Mouse (Mus musculus): ENCODE measurements around the gene Lypd6b. TPM values are rescaled to one million over a fixed set of nuclear protein-coding genes. Genes with fewer than 3 reads are reported as not detected.
A peak's percentile ranks its signal among the peaks of the same experiment; 100 is the strongest.

The Lypd6b gene
- polyA plus RNA-seq (2014; fragmentation: Nextera tagmentation; extraction: Ambion mirVana), result 0.92 and 2.4 TPM in 2 replicates

DNA sequence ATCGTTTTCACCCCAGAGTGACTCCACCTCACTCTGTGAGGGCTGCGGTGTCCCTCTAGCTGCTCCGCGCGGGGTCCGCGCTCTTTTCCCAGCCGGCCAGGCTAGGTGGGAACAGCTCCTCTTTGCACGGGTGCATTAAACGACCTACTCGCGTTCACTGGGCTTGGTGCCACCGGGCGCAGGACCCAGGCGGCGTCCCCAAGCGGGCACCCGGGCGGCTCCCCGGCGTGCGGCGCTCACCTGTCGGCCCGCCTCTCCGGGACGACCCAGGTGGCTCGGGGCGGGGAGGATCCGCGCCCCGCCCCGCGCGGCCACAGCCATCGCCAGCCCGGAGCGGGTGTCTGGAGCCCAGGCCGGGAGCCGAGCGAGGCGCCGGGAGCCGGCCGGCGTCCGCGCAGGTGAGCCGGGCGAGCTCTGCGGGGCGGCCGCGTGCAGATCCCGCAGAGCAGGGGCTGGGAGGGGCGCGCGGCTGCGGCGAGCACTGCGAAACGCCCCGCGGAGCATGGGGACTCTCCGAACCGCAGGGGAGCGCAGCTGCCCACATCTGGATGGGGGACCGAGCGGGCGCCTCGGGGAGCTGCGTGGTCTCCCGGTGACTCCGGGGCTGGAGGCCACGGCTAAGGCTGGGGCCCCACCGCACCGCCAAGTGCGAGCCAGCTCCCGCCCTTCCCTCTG, at the start of gene Lypd6b:
Lypd6b (plus strand) TSS at position 313 of the 675 bp plus-strand sequence.
- Histone ChIP-seq H3K27me3 (ENCODE audit: control insufficient read depth, insufficient read depth, low read length) (peaks cover 31% of the 10 kb centered on the region), H3K9me3 (ENCODE audit: control insufficient read depth, low read length) (no peaks in the 10 kb centered on the region), H3K4me3 (ENCODE audit: low read depth, low read length) (peak within 1 kb of the TSS; percentile 60), H3K4me2 (ENCODE audit: low read depth, low read length, severe bottlenecking) (peak within 1 kb of the TSS; percentile 100), H3K4me1 (replicated peaks; ENCODE audit: control insufficient read depth, insufficient read depth, low read length) (no peaks in the 10 kb centered on the region), H3K27ac (ENCODE audit: low read depth, low read length) (no peak within 1 kb of the TSS), H3K36me3 (ENCODE audit: control insufficient read depth, insufficient read depth, low read length) (no peaks in the 10 kb centered on the region), H3K9ac (ENCODE audit: low read length) (peak within 1 kb of the TSS; percentile 67)
- 0% methylated on average over 71 of the region's 79 CpGs for WGBS
- DNase-seq (ENCODE audit: low spot score) (peak; percentile 71), ATAC-seq (replicated peaks; ENCODE audit: low FRiP score) (peak; percentile 57)

- 96% methylated on average over 5 of the region's 5 CpGs for WGBS
- DNase-seq (ENCODE audit: low spot score), result no peak
- H3K27me3 ChIP-seq (ENCODE audit: control insufficient read depth, insufficient read depth, low read length), result no peaks in the 10 kb centered on the region
These were observed 48.4 kb upstream of the Lypd6b start for GRCm38 (mm10) chr2:49739046-49739445.

GRCm38 (mm10) chr2:49741026-49741425, 46.5 kb upstream of the Lypd6b start:
- Histone ChIP-seq H3K36me3 (ENCODE audit: control insufficient read depth, insufficient read depth, low read length) (no peaks in the 10 kb centered on the region; the same call in 1 of the 2 replicates), H3K27me3 (ENCODE audit: control insufficient read depth, insufficient read depth, low read length) (no peaks in the 10 kb centered on the region), H3K9ac (ENCODE audit: low read length) (no peak overlapping the region), H3K27ac (ENCODE audit: low read depth, low read length) (no peak overlapping the region), H3K4me3 (ENCODE audit: low read depth, low read length) (no peak overlapping the region), H3K4me2 (ENCODE audit: low read depth, low read length, severe bottlenecking) (no peak overlapping the region), H3K9me3 (ENCODE audit: control insufficient read depth, low read length) (no peaks in the 10 kb centered on the region), H3K4me1 (replicated peaks; ENCODE audit: control insufficient read depth, insufficient read depth, low read length) (no peaks in the 10 kb centered on the region)
- DNase-seq (ENCODE audit: low spot score) (no peak), ATAC-seq (replicated peaks; ENCODE audit: low FRiP score) (no peak)
- 82% methylated on average over 6 of the region's 6 CpGs for WGBS

More at GRCm38 (mm10) chr2:49739046-49739445, 48.4 kb upstream of the Lypd6b start:
- ATAC-seq (replicated peaks; ENCODE audit: low FRiP score), result no peak
- no peaks in the 10 kb centered on the region for H3K4me1 ChIP-seq (replicated peaks; ENCODE audit: control insufficient read depth, insufficient read depth, low read length)
- H3K27ac ChIP-seq (ENCODE audit: low read depth, low read length), result no peak overlapping the region
- no peak overlapping the region for H3K4me3 ChIP-seq (ENCODE audit: low read depth, low read length)
- H3K36me3 ChIP-seq (ENCODE audit: control insufficient read depth, insufficient read depth, low read length), result no peaks in the 10 kb centered on the region; the same call in 1 of the 2 replicates
- no peaks in the 10 kb centered on the region for H3K9me3 ChIP-seq (ENCODE audit: control insufficient read depth, low read length)
- no peak overlapping the region for H3K4me2 ChIP-seq (ENCODE audit: low read depth, low read length, severe bottlenecking)
- no peak overlapping the region for H3K9ac ChIP-seq (ENCODE audit: low read length)

DNA sequence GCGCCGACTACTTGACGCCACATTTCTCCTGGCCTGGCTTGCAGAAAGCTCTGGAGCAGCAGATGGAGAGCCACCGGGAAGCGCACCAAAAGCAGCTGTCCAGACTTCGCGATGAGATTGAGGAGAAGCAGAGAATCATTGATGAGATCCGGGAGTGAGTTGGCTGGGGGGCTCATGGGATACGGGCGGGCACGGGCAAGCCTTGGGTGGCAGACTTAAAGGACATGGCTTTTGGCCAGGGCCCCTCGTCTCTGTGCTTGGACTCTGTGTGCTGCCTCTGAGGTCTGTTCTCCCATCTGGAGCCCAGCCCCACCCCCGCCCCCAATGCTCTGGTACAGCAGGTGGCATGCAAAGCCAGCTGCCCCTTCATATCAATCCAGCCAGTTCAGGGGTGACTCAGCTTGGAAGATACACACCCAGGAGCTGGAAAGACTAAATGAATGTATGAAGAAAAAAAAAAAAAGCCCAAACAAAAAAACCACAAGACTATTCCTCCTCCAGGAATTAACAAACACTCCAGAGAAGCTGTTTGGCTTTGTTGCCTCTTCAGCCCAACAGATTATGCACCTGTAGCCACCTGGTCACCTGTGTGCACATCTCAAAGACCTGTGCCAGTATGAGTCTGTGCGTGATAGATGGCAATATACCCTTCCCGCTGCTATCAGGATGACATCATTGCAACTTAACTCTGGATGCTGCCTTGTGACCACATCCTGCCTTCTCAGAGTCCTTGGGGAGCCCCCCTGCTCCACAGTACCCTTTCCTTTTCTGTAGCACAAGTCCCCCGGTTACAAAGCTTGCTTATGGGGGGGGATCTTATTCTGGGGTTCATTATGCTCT, 45.4 kb upstream of the Lypd6b start:
- no peak for DNase-seq (ENCODE audit: low spot score)
- Histone ChIP-seq H3K4me2 (ENCODE audit: low read depth, low read length, severe bottlenecking) (no peak overlapping the region), H3K9me3 (ENCODE audit: control insufficient read depth, low read length) (no peaks in the 10 kb centered on the region), H3K27ac (ENCODE audit: low read depth, low read length) (no peak overlapping the region), H3K9ac (ENCODE audit: low read length) (no peak overlapping the region), H3K4me3 (ENCODE audit: low read depth, low read length) (no peak overlapping the region), H3K4me1 (replicated peaks; ENCODE audit: control insufficient read depth, insufficient read depth, low read length) (no peaks in the 10 kb centered on the region), H3K27me3 (ENCODE audit: control insufficient read depth, insufficient read depth, low read length) (no peaks in the 10 kb centered on the region), H3K36me3 (ENCODE audit: control insufficient read depth, insufficient read depth, low read length) (peaks cover 2% of the 10 kb centered on the region; the same call in 1 of the 2 replicates)
- WGBS, result 83% methylated on average over 16 of the region's 16 CpGs
- no peak for ATAC-seq (replicated peaks; ENCODE audit: low FRiP score)

DNA sequence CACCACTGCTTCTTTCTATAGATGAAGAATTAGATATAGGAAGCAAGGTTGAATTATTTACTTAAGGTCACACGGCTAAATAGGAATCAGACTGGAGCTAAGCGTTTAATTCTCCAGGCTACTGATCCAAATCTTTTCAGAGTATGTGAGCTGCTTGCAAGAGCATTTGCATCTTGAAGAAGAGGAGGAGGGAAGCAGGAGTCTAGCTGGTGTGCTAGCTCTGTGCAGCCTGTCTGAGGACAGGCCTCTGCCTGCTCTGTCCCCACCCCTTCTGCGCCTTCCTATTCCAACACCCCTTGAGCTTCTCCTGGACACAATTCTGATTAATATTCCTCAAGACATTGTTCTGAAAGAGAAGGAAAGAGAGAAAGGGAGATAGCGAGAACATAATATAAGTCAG, 44.6 kb upstream of the Lypd6b start:
- no peak overlapping the region for H3K4me3 ChIP-seq (ENCODE audit: low read depth, low read length)
- DNase-seq (ENCODE audit: low spot score) (no peak), ATAC-seq (replicated peaks; ENCODE audit: low FRiP score) (no peak)
- WGBS, result 91% methylated on average over 4 of the region's 4 CpGs
- no peaks in the 10 kb centered on the region for H3K4me1 ChIP-seq (replicated peaks; ENCODE audit: control insufficient read depth, insufficient read depth, low read length)
- H3K36me3 ChIP-seq (ENCODE audit: control insufficient read depth, insufficient read depth, low read length), result peaks cover 2% of the 10 kb centered on the region; the same call in 1 of the 2 replicates
- H3K9ac ChIP-seq (ENCODE audit: low read length), result no peak overlapping the region
- no peak overlapping the region for H3K4me2 ChIP-seq (ENCODE audit: low read depth, low read length, severe bottlenecking)
- no peaks in the 10 kb centered on the region for H3K9me3 ChIP-seq (ENCODE audit: control insufficient read depth, low read length)
- H3K27ac ChIP-seq (ENCODE audit: low read depth, low read length), result no peak overlapping the region
- H3K27me3 ChIP-seq (ENCODE audit: control insufficient read depth, insufficient read depth, low read length), result no peaks in the 10 kb centered on the region

- H3K9ac ChIP-seq (ENCODE audit: low read length), result no peak overlapping the region
- H3K9me3 ChIP-seq (ENCODE audit: control insufficient read depth, low read length), result no peaks in the 10 kb centered on the region
- 70% methylated on average over 6 of the region's 6 CpGs for WGBS
- DNase-seq (ENCODE audit: low spot score) (no peak), ATAC-seq (replicated peaks; ENCODE audit: low FRiP score) (no peak)
- peaks cover 2% of the 10 kb centered on the region; the same call in 1 of the 2 replicates for H3K36me3 ChIP-seq (ENCODE audit: control insufficient read depth, insufficient read depth, low read length)
- H3K27me3 ChIP-seq (ENCODE audit: control insufficient read depth, insufficient read depth, low read length), result no peaks in the 10 kb centered on the region
- no peak overlapping the region for H3K27ac ChIP-seq (ENCODE audit: low read depth, low read length)
- no peaks in the 10 kb centered on the region for H3K4me1 ChIP-seq (replicated peaks; ENCODE audit: control insufficient read depth, insufficient read depth, low read length)
- no peak overlapping the region for H3K4me2 ChIP-seq (ENCODE audit: low read depth, low read length, severe bottlenecking)
- H3K4me3 ChIP-seq (ENCODE audit: low read depth, low read length), result no peak overlapping the region
These were observed 43.7 kb upstream of the Lypd6b start for GRCm38 (mm10) chr2:49743775-49744174.

DNA sequence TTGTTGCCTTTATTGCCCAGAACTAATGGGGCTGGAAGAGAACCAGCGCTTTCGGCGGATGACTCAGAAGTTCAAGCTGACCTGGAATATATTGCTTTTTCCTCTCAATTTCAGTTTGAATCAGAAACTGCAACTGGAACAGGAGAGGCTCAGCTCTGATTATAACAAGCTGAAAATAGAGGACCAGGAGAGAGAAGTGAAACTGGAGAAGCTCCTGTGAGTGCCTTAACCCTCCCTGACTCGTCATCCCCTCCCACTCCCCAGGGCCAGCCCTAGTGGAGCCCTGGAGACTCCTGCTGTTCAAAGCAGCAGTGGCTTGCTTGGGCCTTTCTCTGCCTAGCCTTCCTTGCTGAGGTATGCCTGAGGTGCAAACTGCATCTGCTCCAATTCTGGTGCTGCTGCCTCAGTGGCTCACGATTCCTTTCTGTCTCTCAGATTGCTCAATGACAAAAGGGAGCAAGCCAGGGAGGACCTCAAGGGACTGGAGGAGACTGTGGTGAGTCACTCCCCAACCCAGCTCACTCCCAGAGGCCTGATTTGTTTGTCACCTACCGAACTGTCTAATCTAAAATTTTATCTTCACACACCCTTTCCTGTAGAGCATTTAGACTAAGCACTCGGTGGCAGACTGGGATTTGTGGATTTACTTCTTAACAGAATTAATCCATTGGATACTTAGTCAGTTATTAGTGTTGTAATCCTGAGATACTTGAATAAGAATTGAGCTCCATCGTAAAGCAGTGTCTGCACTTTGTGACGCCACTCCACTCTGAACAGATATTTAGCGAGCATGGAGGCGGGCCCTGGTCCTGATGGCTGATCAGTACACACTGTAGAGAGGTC, 43.0 kb upstream of the Lypd6b start:
- no peak overlapping the region for H3K4me3 ChIP-seq (ENCODE audit: low read depth, low read length)
- ATAC-seq (replicated peaks; ENCODE audit: low FRiP score) (no peak), DNase-seq (ENCODE audit: low spot score) (no peak)
- no peaks in the 10 kb centered on the region for H3K9me3 ChIP-seq (ENCODE audit: control insufficient read depth, low read length)
- H3K36me3 ChIP-seq (ENCODE audit: control insufficient read depth, insufficient read depth, low read length), result peaks cover 2% of the 10 kb centered on the region; the same call in 1 of the 2 replicates
- no peak overlapping the region for H3K27ac ChIP-seq (ENCODE audit: low read depth, low read length)
- WGBS, result 67% methylated on average over 11 of the region's 11 CpGs
- no peaks in the 10 kb centered on the region for H3K4me1 ChIP-seq (replicated peaks; ENCODE audit: control insufficient read depth, insufficient read depth, low read length)
- no peaks in the 10 kb centered on the region for H3K27me3 ChIP-seq (ENCODE audit: control insufficient read depth, insufficient read depth, low read length)
- H3K4me2 ChIP-seq (ENCODE audit: low read depth, low read length, severe bottlenecking), result no peak overlapping the region
- no peak overlapping the region for H3K9ac ChIP-seq (ENCODE audit: low read length)

GRCm38 (mm10) chr2:49745094-49745781, 42.2 kb upstream of the Lypd6b start:
- ATAC-seq (replicated peaks; ENCODE audit: low FRiP score) (peak; percentile 40; the same call in 1 of the 2 replicates), DNase-seq (ENCODE audit: low spot score) (no peak)
- Histone ChIP-seq H3K36me3 (ENCODE audit: control insufficient read depth, insufficient read depth, low read length) (peaks cover 7% of the 10 kb centered on the region; the same call in 1 of the 2 replicates), H3K27me3 (ENCODE audit: control insufficient read depth, insufficient read depth, low read length) (no peaks in the 10 kb centered on the region), H3K9ac (ENCODE audit: low read length) (no peak overlapping the region), H3K9me3 (ENCODE audit: control insufficient read depth, low read length) (no peaks in the 10 kb centered on the region), H3K4me1 (replicated peaks; ENCODE audit: control insufficient read depth, insufficient read depth, low read length) (no peaks in the 10 kb centered on the region), H3K4me3 (ENCODE audit: low read depth, low read length) (no peak overlapping the region), H3K27ac (ENCODE audit: low read depth, low read length) (no peak overlapping the region), H3K4me2 (ENCODE audit: low read depth, low read length, severe bottlenecking) (no peak overlapping the region)
- WGBS, result 83% methylated on average over 14 of the region's 14 CpGs
